Mouse (Mus musculus): ENCODE data around the gene St6gal1.

The St6gal1 gene

DNA sequence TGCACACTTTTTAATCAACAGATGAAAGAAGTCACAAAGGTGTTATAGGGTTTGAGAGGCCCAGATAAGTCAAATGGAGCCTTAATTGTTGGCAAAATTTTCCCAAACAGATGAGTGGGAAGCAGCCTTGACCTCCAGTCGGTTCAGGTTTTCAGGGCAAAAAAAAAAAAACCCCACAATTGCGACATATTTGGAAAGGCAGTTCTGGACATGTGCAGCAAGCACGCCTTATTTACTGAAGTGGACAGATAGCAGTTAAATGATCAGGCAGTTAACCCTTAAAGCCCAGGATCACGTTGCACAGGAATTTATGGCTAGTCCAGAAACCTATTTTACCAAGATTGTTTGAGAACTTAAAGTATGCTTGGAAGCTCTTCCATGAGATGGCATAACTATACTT is 112.8 kb downstream of the St6gal1 start:
- no peak for DNase-seq (ENCODE audit: low spot score)

DNA sequence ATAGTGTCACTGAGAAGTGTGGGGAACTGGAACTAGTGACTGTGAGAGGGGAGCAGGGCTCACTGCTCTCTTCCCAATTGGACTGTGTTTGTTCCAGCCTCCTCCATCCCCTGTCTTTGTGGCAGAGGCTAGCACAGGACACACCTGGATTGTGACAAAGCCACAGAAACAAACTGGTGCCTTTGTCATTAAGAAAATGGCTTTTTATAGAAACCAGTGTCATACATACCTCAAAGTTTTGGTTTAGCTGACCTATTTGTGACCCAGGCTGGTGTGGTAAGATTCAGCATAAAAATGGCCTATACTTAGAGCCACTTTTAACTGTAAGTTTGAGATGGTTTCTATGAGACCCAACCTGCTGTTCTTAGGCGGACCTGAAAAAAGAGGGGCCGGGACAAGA is 116.7 kb downstream of the St6gal1 start:
- no peak for DNase-seq (ENCODE audit: low spot score)

DNA sequence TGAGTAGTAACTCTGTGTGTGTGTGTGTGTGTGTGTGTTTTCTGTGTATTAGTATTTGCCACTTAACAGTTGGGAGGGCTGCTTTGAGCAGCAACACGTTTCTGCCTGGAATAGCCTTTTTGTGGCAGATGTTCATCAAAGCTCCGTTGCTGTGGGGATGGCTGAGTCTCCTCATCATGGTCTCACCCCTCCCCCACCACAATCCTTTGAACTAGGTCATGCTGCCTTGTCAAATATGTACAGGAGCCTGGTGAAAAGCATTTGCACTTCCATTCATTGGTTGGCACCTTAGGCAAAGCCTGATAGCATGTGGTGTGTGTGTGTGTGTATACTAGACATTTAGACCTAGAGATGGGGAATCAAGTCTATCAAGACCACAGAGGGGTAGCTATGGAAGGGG is 126.3 kb downstream of the St6gal1 start:
- no peak for DNase-seq (ENCODE audit: low spot score)

GRCm38 (mm10) chr16:23361031-23361430 is 136.5 kb downstream of the St6gal1 start:
- DNase-seq (ENCODE audit: low spot score), result peak; percentile 23

GRCm38 (mm10) chr16:23361434-23361970 is 137.0 kb downstream of the St6gal1 start:
- DNase-seq (ENCODE audit: low spot score), result no peak

DNA sequence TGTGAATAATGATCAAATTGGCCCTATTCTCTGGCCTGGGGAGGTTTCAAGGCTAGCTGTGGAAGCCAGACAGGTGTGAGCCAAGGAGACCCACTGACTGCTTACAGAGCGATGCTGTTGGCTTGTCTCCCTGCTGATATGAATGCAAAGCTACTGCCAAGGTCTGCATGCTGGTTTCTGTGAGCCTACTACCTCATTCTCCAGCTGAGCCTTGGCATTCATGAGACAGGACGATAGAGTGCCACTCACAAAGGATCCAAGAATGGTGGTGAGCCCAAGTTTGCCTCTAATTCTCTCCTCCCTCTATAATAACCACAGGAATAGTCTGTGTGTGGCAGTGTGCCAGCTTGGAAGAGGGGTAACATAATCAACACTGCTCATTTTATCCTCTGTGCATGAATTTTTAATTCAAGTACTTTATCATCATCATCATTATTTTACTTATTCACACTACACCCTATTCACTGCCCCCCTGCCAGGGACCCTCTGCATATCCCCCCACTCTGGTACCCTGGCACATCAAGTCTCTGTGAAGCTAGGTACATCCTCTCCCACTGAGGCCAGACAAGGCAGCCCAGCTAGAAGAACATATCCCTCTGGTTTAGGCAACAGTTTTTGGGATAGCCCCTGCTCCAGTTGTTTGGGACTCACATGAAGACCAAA is 139.9 kb downstream of the St6gal1 start:
- DNase-seq (ENCODE audit: low spot score), result no peak

GRCm38 (mm10) chr16:23369124-23369523 is 144.6 kb downstream of the St6gal1 start:
- DNase-seq (ENCODE audit: low spot score), result no peak

DNA sequence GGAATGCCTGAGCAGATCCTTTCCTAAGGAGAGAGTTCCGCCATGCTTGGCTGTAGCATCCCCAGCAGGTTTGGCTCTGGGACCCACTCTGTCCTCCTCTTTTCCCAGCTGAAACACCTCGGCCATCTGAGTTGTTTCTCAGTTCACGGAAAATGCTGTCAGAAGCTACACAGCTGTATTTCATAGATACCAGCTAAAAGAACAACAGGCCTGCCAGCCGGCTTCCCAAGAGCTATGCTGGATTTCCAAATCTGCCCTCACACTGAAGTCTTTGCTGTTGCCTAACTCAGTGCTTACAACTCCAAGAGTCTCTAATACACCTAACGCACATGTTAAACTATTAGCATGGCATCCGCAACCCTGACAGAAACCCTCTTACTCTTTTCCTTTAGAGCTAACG is 146.2 kb downstream of the St6gal1 start:
- no peak for DNase-seq (ENCODE audit: low spot score)

- no peak for DNase-seq (ENCODE audit: low spot score)
Observed at GRCm38 (mm10) chr16:23372340-23372739, 147.8 kb downstream of the St6gal1 start.

GRCm38 (mm10) chr16:23374068-23374467 is 149.5 kb downstream of the St6gal1 start:
- no peak for DNase-seq (ENCODE audit: low spot score)

DNA sequence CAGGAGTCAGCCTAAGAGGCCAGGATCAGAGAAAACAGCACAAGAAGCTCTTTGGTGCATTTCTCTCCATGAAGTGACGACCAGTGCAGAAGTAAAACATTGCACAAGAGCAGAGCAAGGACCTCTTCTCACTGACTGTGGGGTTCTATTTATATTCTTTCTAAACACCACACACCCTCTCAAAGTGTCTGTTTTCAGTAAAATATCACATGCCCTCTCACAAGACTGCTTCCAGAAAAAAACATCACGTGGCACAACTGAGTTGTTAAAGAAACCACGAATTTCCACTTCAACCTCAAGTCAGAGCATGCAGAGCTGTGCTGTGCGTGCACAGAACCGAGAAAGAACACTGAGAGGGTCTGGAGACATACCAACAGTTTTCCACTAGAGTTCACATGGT is 150.4 kb downstream of the St6gal1 start:
- no peak for DNase-seq (ENCODE audit: low spot score)

GRCm38 (mm10) chr16:23376189-23376588 is 151.6 kb downstream of the St6gal1 start:
- DNase-seq (ENCODE audit: low spot score), result no peak

DNA sequence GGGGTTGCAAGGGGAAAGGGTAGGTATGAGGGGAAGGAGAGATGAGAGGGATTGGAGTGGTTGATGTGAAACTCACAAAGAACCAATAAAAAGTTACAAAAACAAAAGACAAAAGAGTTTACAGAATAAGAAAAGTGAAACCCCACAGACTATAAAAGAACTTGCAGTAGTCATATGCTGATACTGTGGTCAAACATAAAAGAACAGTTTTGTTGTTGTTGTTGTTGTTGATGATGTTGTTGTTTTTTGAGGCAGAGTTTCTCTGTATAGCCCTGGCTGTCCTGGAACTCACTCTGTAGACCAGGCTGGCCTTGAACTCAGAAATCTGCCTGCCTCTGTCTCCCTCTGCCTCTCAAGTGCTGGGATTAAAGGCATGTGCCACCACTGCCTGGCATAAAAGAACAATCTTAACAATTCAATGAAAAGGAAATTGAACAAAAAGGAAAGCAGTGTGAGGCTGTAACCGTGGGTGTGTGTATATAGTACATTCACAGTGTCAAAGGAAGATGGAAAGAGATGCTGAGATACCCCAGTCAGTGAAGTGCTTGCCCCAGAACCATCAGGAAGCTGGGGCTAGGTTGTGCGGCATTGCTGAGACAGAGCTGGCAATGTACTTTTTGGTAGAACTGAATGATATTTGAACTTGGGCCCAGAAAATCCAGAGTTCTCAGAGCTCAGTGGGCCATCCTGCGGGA is 155.1 kb downstream of the St6gal1 start:
- DNase-seq (ENCODE audit: low spot score), result no peak

DNA sequence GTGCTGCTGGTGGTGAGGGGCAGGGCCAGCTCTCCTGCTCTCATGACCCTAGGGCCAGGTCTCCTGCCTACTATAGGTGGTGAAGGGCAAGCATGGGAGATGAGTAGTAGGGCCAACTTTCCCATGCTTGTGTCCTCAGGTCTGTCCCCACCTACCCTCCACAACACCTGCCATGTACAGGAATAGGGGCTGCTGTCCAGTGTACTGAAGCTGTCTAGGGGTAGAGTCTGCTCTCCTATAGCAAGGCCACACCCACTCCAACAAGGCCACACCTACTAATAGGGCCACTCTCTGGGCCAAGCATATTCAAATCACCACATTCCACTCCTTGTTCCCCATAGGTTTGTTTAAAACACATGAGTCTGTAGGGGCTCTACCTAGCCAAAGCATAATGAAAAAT is 159.8 kb downstream of the St6gal1 start:
- no peak for DNase-seq (ENCODE audit: low spot score)

- no peak for DNase-seq (ENCODE audit: low spot score)
Observed at GRCm38 (mm10) chr16:23397931-23398330, 173.4 kb downstream of the St6gal1 start.

DNA sequence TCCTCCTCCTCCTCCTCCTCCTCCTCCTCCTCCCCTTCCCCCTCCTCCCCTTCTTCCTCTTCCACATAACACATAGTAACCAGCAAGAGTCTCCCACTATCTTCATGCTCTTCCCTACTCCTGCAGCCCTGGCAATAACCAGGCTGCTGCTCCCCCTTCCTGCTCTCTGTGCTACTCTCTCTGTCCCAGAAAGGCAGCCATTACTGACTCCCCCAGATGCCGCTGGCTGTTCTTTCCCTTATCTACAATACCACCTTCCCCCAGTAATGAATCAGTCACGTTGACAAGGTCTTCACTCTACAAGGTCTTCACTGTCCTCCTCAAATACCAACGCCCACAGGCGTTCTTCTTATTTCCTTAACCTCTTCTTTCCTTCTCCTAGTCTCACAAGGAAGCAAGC is 176.9 kb downstream of the St6gal1 start:
- DNase-seq (ENCODE audit: low spot score), result peak; percentile 62

GRCm38 (mm10) chr16:23401959-23402358 is 177.4 kb downstream of the St6gal1 start:
- DNase-seq (ENCODE audit: low spot score), result no peak

DNA sequence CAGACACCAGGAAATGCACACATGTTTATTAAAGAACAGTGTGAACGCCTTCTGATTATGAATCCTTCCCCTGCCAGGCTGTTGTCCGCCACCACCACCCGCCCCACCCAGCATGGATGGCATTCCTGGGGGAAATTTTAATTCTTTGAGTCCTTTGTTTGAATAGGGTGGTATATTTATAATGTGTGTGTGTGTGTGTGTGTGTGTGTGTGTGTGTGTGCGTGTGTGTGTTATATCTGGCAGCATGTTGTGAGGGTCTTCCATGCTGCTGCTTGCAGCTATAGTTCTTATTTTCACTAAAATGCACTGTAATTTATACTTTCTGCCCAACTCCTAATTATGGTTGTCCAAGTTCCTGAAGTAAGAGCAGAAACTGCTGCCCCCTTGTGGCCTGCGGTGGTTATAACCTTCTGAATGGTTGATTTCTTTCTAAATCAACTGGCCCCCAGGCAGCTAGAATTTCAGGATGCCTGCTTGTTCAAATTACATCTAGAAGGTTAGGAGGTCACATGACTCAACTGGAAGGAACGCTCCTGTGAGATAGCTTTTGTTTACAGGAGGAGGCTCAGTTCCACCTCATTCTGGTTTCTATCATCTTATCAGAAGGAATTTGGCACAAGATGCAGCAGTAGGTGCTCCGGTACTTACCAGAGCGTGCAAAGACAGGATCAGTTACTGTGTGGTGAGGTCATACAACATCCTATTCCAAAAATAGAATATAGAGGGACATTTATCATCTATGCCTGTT is 178.6 kb downstream of the St6gal1 start:
- DNase-seq (ENCODE audit: low spot score), result peak; percentile 46

Measured in testis, postnatal 14 days (tissue).